Mouse (Mus musculus) MEL (cell line): ENCODE measurements around the gene Ube2f. TPM values are rescaled to one million over a fixed set of nuclear protein-coding genes. Genes with fewer than 3 reads are reported as not detected.

ENCODE experiments used
- DNase-seq: peaks from one replicate; pipeline ENCODE4 v3.0.0; 2011; ENCODE audit warnings: low read depth, low spot score
- H3K27ac ChIP-seq: 2 replicates; pipeline ENCODE4 v1.5.1; 2012; ENCODE audit warnings: low read depth, mild to moderate bottlenecking, control low read depth, low read length, moderate library complexity; ENCODE audit not compliant: control insufficient read depth
- H3K27me3 ChIP-seq, 2 experiments: fragments of 150-350 bp in 1 of 2; sonication (generic) in 1 of 2; 2 replicates each; pipeline ENCODE4 v1.6.1; 2012; ENCODE audit warnings: low read length in 2 of 2, mild to moderate bottlenecking in 2 of 2, improper control_type of control experiment in 1 of 2, moderate library complexity in 1 of 2; ENCODE audit not compliant: insufficient read depth in 2 of 2, control insufficient read depth in 1 of 2
- H3K36me3 ChIP-seq, 2 experiments: 2 replicates each; pipeline ENCODE4 v1.6.1; 2012 to 2014; ENCODE audit warnings: low read length in 2 of 2, improper control_type of control experiment in 1 of 2, inconsistent platforms in 1 of 2, mild to moderate bottlenecking in 1 of 2; ENCODE audit not compliant: insufficient read depth in 2 of 2, control insufficient read depth in 1 of 2
- H3K4me1 ChIP-seq, 2 experiments: fragments of 150-350 bp in 1 of 2; sonication (generic) in 1 of 2; 2 replicates each; pipeline ENCODE4 v1.6.1; 2012; ENCODE audit warnings: low read length in 2 of 2, improper control_type of control experiment in 1 of 2, mild to moderate bottlenecking in 1 of 2; ENCODE audit not compliant: insufficient read depth in 2 of 2, control insufficient read depth in 1 of 2
- H3K4me3 ChIP-seq, 2 experiments: fragments of 150-350 bp in 1 of 2; sonication (generic) in 1 of 2; 2 replicates each; pipeline ENCODE4 v1.5.1; 2012; ENCODE audit warnings: low read depth in 2 of 2, low read length in 2 of 2, mild to moderate bottlenecking in 2 of 2, moderate library complexity in 2 of 2, control low read depth in 1 of 2, improper control_type of control experiment in 1 of 2; ENCODE audit not compliant: control insufficient read depth in 1 of 2, insufficient read depth in 1 of 2
- H3K79me2 ChIP-seq: 2 replicates; pipeline ENCODE4 v1.6.1; 2012; ENCODE audit warnings: mild to moderate bottlenecking, low read length, moderate library complexity; ENCODE audit not compliant: control insufficient read depth, poor library complexity, insufficient read depth
- H3K9ac ChIP-seq: 2 replicates; pipeline ENCODE4 v1.6.1; 2012; ENCODE audit warnings: low read depth, mild to moderate bottlenecking, control low read depth, low read length, moderate library complexity; ENCODE audit not compliant: control insufficient read depth, poor library complexity, severe bottlenecking
- H3K9me3 ChIP-seq: fragments of 150-350 bp; sonication (generic); replicated peaks from 2 replicates; pipeline ENCODE4 v1.6.1; 2012; ENCODE audit warnings: mild to moderate bottlenecking, low read length, improper control_type of control experiment, moderate library complexity; ENCODE audit not compliant: insufficient read depth
- CHD1 ChIP-seq: IDR thresholded peaks from 2 replicates; pipeline ENCODE4 v1.6.1; 2012; ENCODE audit warnings: low read depth, mild to moderate bottlenecking, inconsistent platforms, low read length, improper control_type of control experiment
- CTCF ChIP-seq, 3 experiments: IDR thresholded peaks in 2 of 3; conservative IDR thresholded peaks in 1 of 3; 2 replicates each; pipeline ENCODE4 v1.5.1; 2011 to 2012; ENCODE audit warnings: low read length in 3 of 3, low read depth in 2 of 3, mild to moderate bottlenecking in 2 of 3, improper control_type of control experiment in 1 of 3, inconsistent platforms in 1 of 3, mixed read lengths in 1 of 3, moderate library complexity in 1 of 3; ENCODE audit not compliant: control insufficient read depth in 1 of 3, insufficient read depth in 1 of 3, poor library complexity in 1 of 3, severe bottlenecking in 1 of 3
- ETS1 ChIP-seq: IDR thresholded peaks from 2 replicates; pipeline ENCODE4 v1.6.1; 2012; ENCODE audit warnings: low read depth, mild to moderate bottlenecking, inconsistent platforms, low read length, improper control_type of control experiment, moderate library complexity
- GABPA ChIP-seq: IDR thresholded peaks from 2 replicates; pipeline ENCODE4 v1.6.1; 2012; ENCODE audit warnings: low read depth, mild to moderate bottlenecking, inconsistent platforms, low read length, improper control_type of control experiment, moderate library complexity
- GATA1 ChIP-seq: IDR thresholded peaks from 2 replicates; pipeline ENCODE4 v1.6.1; 2011; ENCODE audit warnings: low read depth, low read length, improper control_type of control experiment
- HCFC1 ChIP-seq: IDR thresholded peaks from 2 replicates; pipeline ENCODE4 v1.6.1; 2012; ENCODE audit warnings: low read depth, mild to moderate bottlenecking, inconsistent platforms, low read length, improper control_type of control experiment, moderate library complexity
- JUND ChIP-seq: IDR thresholded peaks from 2 replicates; pipeline ENCODE4 v1.6.1; 2011; ENCODE audit warnings: low read depth, mild to moderate bottlenecking, improper control_type of control experiment, low read length
- MAFK ChIP-seq: IDR thresholded peaks from 2 replicates; pipeline ENCODE4 v1.6.1; 2011; ENCODE audit warnings: low read depth, mild to moderate bottlenecking, low read length, improper control_type of control experiment, borderline replicate concordance
- MYC ChIP-seq: IDR thresholded peaks from 2 replicates; pipeline ENCODE4 v1.6.1; 2011; ENCODE audit warnings: low read depth, mild to moderate bottlenecking, low read length, improper control_type of control experiment, moderate library complexity
- NELFE ChIP-seq: IDR thresholded peaks from 2 replicates; pipeline ENCODE4 v1.6.1; 2011; ENCODE audit warnings: low read depth, low read length, improper control_type of control experiment
- POLR2AphosphoS5 ChIP-seq: IDR thresholded peaks from 2 replicates; pipeline ENCODE4 v1.6.1; 2012; ENCODE audit warnings: low read depth, borderline replicate concordance, mild to moderate bottlenecking, inconsistent platforms, low read length, moderate library complexity, mixed read lengths
- RAD21 ChIP-seq: IDR thresholded peaks from 2 replicates; pipeline ENCODE4 v1.6.1; 2011; ENCODE audit warnings: mild to moderate bottlenecking, low read depth, low read length, improper control_type of control experiment
- SIN3A ChIP-seq: IDR thresholded peaks from 2 replicates; pipeline ENCODE4 v1.6.1; 2012; ENCODE audit warnings: low read length, improper control_type of control experiment, inconsistent platforms
- SMC3 ChIP-seq: IDR thresholded peaks from 2 replicates; pipeline ENCODE4 v1.6.1; 2011; ENCODE audit warnings: low read depth, low read length, improper control_type of control experiment
- TBP ChIP-seq: IDR thresholded peaks from 2 replicates; pipeline ENCODE4 v1.8.0; 2011; ENCODE audit warnings: low read depth, low read length, improper control_type of control experiment
- USF1 ChIP-seq: IDR thresholded peaks from 2 replicates; pipeline ENCODE4 v1.6.1; 2014; ENCODE audit warnings: low read depth, mild to moderate bottlenecking, inconsistent platforms, low read length, improper control_type of control experiment, moderate library complexity
- ZC3H11A ChIP-seq: IDR thresholded peaks from 2 replicates; pipeline ENCODE4 v1.6.1; 2012; ENCODE audit warnings: low read depth, mild to moderate bottlenecking, inconsistent platforms, low read length, improper control_type of control experiment
- polyA plus RNA-seq, 2 experiments: library from polyadenylated mRNA; stranded (reverse) in 1 of 2; unstranded in 1 of 2; fragments of >175 nt in 1 of 2; fragments of >200 nt in 1 of 2; gene quantifications; 2 replicates each; pipeline versions ENCODE4 v1.2.1 to v1.2.4; 2012; ENCODE audit warnings: low replicate concordance in 2 of 2, low read depth in 1 of 2; ENCODE audit not compliant: insufficient read length in 2 of 2, insufficient read depth in 1 of 2, missing spikeins in 1 of 2
- total RNA-seq: library from RNA; depleted of rRNA; stranded (reverse); fragments of 300-350 nt; gene quantifications from 2 replicates; pipeline ENCODE4 v1.2.3, GENCODE M21; 2012

Gene Ube2f
- total and polyA plus RNA-seq, 3 experiments: 57.4 to 71.3 TPM; not detected in 1

DNA sequence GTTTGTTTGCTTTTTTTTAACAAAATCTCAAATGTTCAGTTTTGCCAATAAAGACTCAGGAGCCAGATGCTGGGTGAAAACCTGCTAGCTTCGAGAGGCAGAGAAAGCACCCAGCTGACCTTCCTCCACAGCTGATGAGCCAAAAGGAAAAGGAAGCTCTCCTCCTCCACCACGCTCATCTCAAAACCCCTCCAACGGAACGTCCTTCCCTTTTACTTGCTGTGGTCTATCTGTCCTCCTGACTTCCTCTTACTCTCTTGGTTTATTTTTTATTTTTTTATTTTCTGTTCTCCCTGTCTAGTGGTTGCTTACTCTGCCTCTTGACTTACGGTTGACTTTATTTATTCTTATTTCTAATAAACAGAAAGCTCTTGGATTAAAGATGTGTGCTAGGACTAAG lies 14.7 kb upstream of the Ube2f start (continued):
- TF ChIP-seq CHD1 (0 out of 2 replicates have a peak, but pooled peaks have one; percentile 44), MYC (peak; percentile 76), JUND (peak; percentile 37; the same call in 1 of the 2 replicates), GABPA (no peak), ETS1 (peak; percentile 96), GATA1 (no peak), HCFC1 (peak; percentile 30; the same call in 1 of the 2 replicates)

DNA sequence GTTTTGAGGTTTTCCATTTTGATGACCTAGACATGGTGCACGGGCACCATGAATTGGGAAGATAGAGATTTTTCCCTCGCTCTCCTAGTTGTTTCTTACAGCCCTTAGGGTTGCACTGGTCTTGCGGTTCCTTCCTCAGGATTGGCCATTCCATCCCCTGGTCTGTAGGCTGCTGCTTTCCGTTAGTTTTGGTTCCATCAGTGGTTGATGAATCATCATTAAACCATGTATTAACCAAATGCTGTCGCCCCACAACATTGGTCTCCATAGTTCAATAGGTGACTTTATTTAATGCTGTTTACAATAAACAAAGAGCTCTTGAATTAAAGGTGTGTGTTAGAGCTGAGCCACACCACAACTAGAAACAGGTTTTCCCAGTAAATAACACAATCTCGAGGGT lies 12.4 kb upstream of the Ube2f start:
- Histone ChIP-seq H3K36me3 (peaks cover 0 to 25% of the 10 kb centered on the region in 2 experiments; a peak in 2 of 4 replicates), H3K4me1 (peaks cover 23 to 27% of the 10 kb centered on the region in 2 experiments), H3K4me3 (no peak overlapping the region), H3K27me3 (no peaks in the 10 kb centered on the region), H3K79me2 (no peaks in the 10 kb centered on the region)
- no peak for DNase-seq
- TF ChIP-seq SIN3A (no peak), MAFK (no peak), NELFE (no peak), SMC3 (no peak), TBP (no peak), USF1 (no peak), POLR2AphosphoS5 (no peak)
- TF ChIP-seq, all 39 proteins: peak for 0
- H3K9me3 ChIP-seq: no peaks in the 10 kb centered on the region
- no peak overlapping the region for H3K27ac ChIP-seq
- no peak overlapping the region for H3K9ac ChIP-seq

DNA sequence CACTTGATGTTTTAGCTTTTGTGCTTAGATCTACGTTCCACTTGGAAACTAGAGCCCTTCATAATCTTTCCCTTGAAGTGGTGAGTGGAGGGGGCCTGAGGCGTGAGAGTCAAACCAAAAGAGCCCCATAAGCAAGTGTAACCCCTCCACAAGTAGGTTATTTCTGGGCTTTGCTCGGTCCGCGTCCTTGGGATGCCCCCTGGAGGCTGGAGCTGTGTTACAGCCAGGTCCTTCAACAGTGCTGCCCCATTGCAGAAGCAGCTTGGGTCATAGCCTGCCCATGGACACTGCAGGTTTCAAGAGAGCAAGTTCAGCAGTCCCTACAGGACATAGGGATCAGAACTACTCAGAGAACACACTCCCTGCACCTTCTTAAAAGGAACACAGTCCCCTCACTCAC lies 11.0 kb upstream of the Ube2f start:
- H3K4me1 ChIP-seq: peaks cover 23 to 27% of the 10 kb centered on the region in 2 experiments
- no peak for DNase-seq

More for the DNA sequence above, 11.0 kb upstream of the Ube2f start:
- no peak overlapping the region for H3K4me3 ChIP-seq
- TF ChIP-seq CTCF (IDR thresholded peaks at IDR 0.05 in 2 of 3, conservative IDR thresholded peaks at IDR 0.05 in 1 of 3; ENCODE audit: control insufficient read depth in 1 of 3, insufficient read depth in 1 of 3, low read depth in 2 of 3, low read length in 3 of 3, poor library complexity in 1 of 3, severe bottlenecking in 1 of 3) (peak in 2 of 3 experiments; percentile 61 to 73; a peak in 5 of 6 replicates), ZC3H11A (peak; percentile 33; the same call in 1 of the 2 replicates), RAD21 (peak; percentile 58), SMC3 (peak; percentile 64), POLR2AphosphoS5 (no peak)
- peaks cover 0 to 25% of the 10 kb centered on the region in 2 experiments; a peak in 2 of 4 replicates for H3K36me3 ChIP-seq
- H3K27me3 ChIP-seq: no peaks in the 10 kb centered on the region
- H3K9me3 ChIP-seq: no peaks in the 10 kb centered on the region
- no peak overlapping the region for H3K27ac ChIP-seq
- no peaks in the 10 kb centered on the region for H3K79me2 ChIP-seq
- H3K9ac ChIP-seq: no peak overlapping the region
